Mouse (Mus musculus) neutrophil, adult 5-6 weeks (primary cell): Measurements from ENCODE around the gene Ston1. TPM values are rescaled to one million over a fixed set of nuclear protein-coding genes. Genes with fewer than 3 reads are reported as not detected.

Experiments
- total RNA-seq: library from RNA; stranded (forward); fragments of 200-1000 nt; gene quantifications from 2 replicates; pipeline ENCODE4 v1.2.3, GENCODE M21; 2017

Gene Ston1
- total RNA-seq, 1 experiment from 2014 or later, result not detected

Other genes with a start within 250 kb of the Ston1 start
- 58.8 and 62.8 TPM in 2 replicates for gene Foxn2, start 157.0 kb upstream of the Ston1 start, total RNA-seq
- 60.7 and 62.0 TPM in 2 replicates for gene Ppp1r21, start 67.6 kb upstream of the Ston1 start, total RNA-seq
- 1.0 TPM in 1 of 2 replicates, not detected in the other for gene Gtf2a1l, start 71.0 kb downstream of the Ston1 start, total RNA-seq
- not detected in 2 replicates for gene Lhcgr, start 194.3 kb downstream of the Ston1 start, total RNA-seq